Mouse (Mus musculus) heart, adult 2 months (tissue): ENCODE results near the gene Pde4c.

Experiments
- CTCF ChIP-seq: fragments of 200-600 bp; IDR thresholded peaks from 2 replicates; pipeline ENCODE4 v1.8.1; 2022; ENCODE audit warnings: antibody characterized with exemption, mild to moderate bottlenecking, moderate library complexity
- POLR2A ChIP-seq: fragments of 200-500 bp; IDR thresholded peaks from 2 replicates; pipeline ENCODE4 v1.6.1; 2011; ENCODE audit warnings: mild to moderate bottlenecking, low read depth, low read length, control low read depth; ENCODE audit not compliant: insufficient read depth

- no peak for TF ChIP-seq POLR2A
- no peak for TF ChIP-seq CTCF
Observed at GRCm38 (mm10) chr8:70773833-70774232, 50.3 kb downstream of the Pde4c start.
